Mouse (Mus musculus) heart, embryonic 13.5 days (tissue): Measurements from ENCODE around the gene Cnih3. TPM values are rescaled to one million over a fixed set of nuclear protein-coding genes. Genes with fewer than 3 reads are reported as not detected.
A peak's percentile ranks its signal among the peaks of the same experiment; 100 is the strongest.

Experiments used
- ATAC-seq: fragments of 200-750 bp; cut with Nextera tagmentation; 2 replicates; pipeline ENCODE4 v1.8.0; 2017; ENCODE audit warnings: moderate TSS enrichment; ENCODE audit not compliant: insufficient number of reproducible peaks, low FRiP score, low TSS enrichment; ENCODE audit errors: extremely low read depth
- H3K27ac ChIP-seq: fragments of 300-500 bp; sonication (generic); replicated peaks from 2 replicates; pipeline ENCODE4 v1.5.1; 2015; ENCODE audit warnings: moderate library complexity, mild to moderate bottlenecking, inconsistent platforms
- H3K27me3 ChIP-seq: fragments of 300-500 bp; sonication (generic); replicated peaks from 2 replicates; pipeline ENCODE4 v1.6.1; 2015; ENCODE audit warnings: mild to moderate bottlenecking, inconsistent platforms
- H3K36me3 ChIP-seq: fragments of 300-500 bp; sonication (generic); 2 replicates; pipeline ENCODE4 v1.6.1; 2015; ENCODE audit warnings: mild to moderate bottlenecking, inconsistent platforms
- H3K4me1 ChIP-seq: fragments of 300-500 bp; sonication (generic); 2 replicates; pipeline ENCODE4 v1.6.1; 2015; ENCODE audit warnings: inconsistent platforms
- H3K4me2 ChIP-seq: fragments of 300-500 bp; sonication (generic); 2 replicates; pipeline ENCODE4 v1.6.1; 2015; ENCODE audit warnings: inconsistent platforms, mild to moderate bottlenecking, moderate library complexity
- H3K4me3 ChIP-seq: fragments of 300-500 bp; sonication (generic); 2 replicates; pipeline ENCODE4 v1.5.1; 2015; ENCODE audit warnings: moderate library complexity, mild to moderate bottlenecking, inconsistent platforms
- H3K9ac ChIP-seq: fragments of 300-500 bp; sonication (generic); 2 replicates; pipeline ENCODE4 v1.6.1; 2015; ENCODE audit warnings: inconsistent platforms, mild to moderate bottlenecking, moderate library complexity
- H3K9me3 ChIP-seq: fragments of 300-500 bp; sonication (generic); 2 replicates; pipeline ENCODE4 v1.6.1; 2016; ENCODE audit warnings: inconsistent platforms
- WGBS: fragments of 180-500 bp; shearing (Covaris S2); methylation state at CpG from one replicate; pipeline ENCODE4 v1.1.7; 2015; ENCODE audit warnings: mixed read lengths; 5-methylcytosine and 5-hydroxymethylcytosine counted together
- polyA plus RNA-seq: library from polyadenylated mRNA; unstranded; fragments of >200 nt; fragmentation: Nextera tagmentation; extraction: Ambion mirVana; gene quantifications from 2 replicates; pipeline ENCODE4 v1.2.1, GENCODE M21; 2015

The Cnih3 gene
- polyA plus RNA-seq, 1 experiment from 2014 or later = 0.39 TPM

DNA sequence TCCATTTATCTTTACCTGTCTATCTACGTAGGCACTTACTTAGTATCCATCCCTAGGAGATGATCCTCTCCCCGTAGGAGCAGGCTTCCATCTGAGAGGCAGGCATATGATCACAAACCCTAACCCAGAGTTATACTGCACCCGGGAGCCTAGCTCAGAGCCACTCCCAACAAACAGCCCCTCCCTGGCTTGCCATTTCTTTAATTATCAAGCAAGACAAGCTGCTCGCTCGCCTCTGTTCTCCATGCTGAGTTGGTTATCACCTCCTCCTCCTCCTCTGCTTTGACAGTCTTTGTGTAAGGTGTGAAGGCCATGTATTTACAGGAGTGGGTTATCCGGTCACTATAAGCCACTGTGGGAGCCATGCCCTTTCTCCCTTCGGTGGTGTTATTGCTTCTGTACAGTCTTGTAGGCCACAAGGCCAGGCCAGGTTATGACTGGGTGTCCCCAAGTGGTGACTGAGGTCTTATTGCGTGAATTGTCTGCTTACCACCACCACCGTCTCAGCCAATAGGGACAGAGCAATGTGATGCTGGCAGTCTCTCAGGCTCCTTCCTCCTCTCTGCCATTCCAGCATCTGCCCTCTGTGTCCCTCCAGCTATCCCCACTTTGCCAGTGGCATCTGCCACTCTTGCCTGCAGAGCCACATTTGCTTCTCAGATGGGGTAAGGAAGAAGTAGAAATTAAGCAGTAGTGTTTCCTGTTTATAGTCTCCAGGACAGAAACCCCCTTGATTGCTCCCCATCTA lies 22.4 kb downstream of the Cnih3 start:
- WGBS = 60% methylated on average over 9 of the region's 9 CpGs
- Histone ChIP-seq H3K36me3 (no peaks in the 10 kb centered on the region), H3K9me3 (no peaks in the 10 kb centered on the region), H3K27ac (no peak overlapping the region), H3K4me3 (no peak overlapping the region), H3K4me2 (no peak overlapping the region), H3K27me3 (peaks cover 34% of the 10 kb centered on the region), H3K4me1 (peaks cover 9% of the 10 kb centered on the region), H3K9ac (no peak overlapping the region)
- ATAC-seq = no peak

DNA sequence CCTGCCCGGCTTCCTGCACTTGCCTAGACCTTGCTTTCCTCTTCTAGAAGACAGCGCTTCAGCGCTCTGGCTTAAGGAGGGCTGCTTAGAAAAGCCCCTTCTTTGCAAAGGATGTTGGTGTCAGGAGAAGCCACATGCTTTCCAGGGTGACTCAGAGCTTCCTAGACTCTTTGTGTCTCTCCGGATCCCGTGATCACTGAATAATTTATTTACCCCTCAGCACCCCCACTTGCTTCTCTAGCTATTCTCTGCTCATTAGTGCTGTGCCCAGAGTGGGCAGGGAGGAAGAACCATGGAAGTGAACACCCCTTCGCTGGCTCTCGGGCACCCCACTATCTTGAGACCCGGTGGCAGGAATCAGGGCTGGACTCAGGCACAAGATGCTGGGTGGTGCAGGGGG lies 24.0 kb downstream of the Cnih3 start:
- Histone ChIP-seq H3K4me1 (peaks cover 9% of the 10 kb centered on the region), H3K9me3 (no peaks in the 10 kb centered on the region), H3K4me3 (no peak overlapping the region), H3K36me3 (no peaks in the 10 kb centered on the region), H3K4me2 (no peak overlapping the region), H3K9ac (no peak overlapping the region), H3K27me3 (peaks cover 34% of the 10 kb centered on the region), H3K27ac (no peak overlapping the region; the same call in 1 of the 2 replicates)
- WGBS = 58% methylated on average over 8 of the region's 8 CpGs
- ATAC-seq = no peak

DNA sequence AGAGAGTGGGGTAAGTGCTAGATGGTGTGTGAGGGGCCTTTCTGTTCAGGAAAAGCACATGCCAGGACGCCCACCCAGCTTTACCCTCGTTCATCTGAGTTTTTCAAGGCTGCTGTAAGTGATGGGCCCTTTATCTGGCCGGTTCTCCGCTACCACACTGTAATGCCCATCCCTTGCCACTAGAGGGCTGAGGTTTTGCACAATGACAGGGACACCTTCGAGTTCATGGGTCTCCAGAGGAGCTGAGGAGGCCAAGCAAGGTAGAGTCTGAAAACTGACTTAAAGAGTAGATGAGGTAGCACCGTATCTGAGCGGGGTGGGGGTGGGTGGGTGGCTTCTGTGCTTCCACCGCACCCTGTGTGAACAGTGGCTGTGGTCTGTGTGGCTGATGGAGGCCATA lies 27.2 kb downstream of the Cnih3 start:
- Histone ChIP-seq H3K27me3 (peaks cover 34% of the 10 kb centered on the region), H3K27ac (no peak overlapping the region), H3K4me2 (no peak overlapping the region), H3K9ac (no peak overlapping the region), H3K4me1 (peaks cover 7% of the 10 kb centered on the region), H3K4me3 (no peak overlapping the region), H3K36me3 (no peaks in the 10 kb centered on the region), H3K9me3 (no peaks in the 10 kb centered on the region)
- 27% methylated on average over 8 of the region's 8 CpGs for WGBS
- ATAC-seq = no peak

DNA sequence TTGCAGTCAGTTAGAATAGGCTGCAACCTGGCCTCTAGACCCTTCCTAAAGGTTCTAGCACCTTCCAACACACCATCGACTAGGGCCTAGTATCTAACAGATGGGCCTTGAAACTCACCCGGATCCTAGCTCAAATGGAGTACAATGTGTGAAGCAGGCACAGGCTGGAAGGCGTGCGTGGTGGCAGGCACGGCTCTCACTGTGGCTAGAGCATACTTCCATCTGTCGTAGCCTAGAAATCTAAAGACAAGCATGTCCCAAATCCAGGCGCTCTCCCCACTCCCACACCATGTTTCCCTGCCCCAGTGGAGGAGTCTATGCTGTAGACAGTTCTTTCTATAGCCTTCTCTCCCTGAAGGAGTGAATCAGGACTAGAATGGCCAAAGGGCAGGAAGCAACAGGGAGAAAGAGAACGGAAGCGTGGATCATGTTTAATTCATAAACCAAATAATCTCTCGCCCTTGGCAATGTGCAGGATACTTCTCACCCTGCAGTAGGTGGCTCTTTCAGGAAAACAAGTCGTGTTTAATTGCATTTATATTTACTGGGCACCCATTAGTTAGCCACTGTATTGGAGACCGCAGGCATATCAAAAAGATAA lies 29.1 kb downstream of the Cnih3 start:
- H3K27ac ChIP-seq = no peak overlapping the region
- WGBS = 71% methylated on average over 12 of the region's 12 CpGs
- no peak overlapping the region for H3K4me2 ChIP-seq
- no peak overlapping the region for H3K9ac ChIP-seq
- H3K9me3 ChIP-seq = no peaks in the 10 kb centered on the region
- peaks cover 2% of the 10 kb centered on the region for H3K4me1 ChIP-seq
- no peak overlapping the region for H3K4me3 ChIP-seq
- ATAC-seq = no peak
- H3K36me3 ChIP-seq = no peaks in the 10 kb centered on the region
- H3K27me3 ChIP-seq = peaks cover 19% of the 10 kb centered on the region

DNA sequence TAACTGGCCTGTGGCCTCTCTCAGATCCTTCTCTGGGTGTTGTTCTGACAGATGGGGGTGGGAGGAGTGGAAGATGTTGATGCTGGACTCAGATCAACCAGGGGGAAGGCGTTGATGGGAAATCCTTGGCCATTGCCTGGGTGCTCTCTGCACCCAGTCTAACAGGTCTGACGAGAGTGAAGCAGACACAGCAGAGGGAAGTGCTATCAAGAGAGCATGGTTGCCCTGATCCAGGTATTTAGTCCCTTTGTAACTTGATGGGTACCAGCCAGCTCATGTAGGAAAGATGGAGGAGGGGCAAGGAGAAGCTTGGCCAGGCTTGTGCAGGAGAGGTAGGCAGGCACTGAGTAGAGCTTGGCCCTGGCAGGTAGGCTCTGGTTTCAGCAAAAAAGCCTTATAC lies 36.8 kb downstream of the Cnih3 start:
- 74% methylated on average over 2 of the region's 2 CpGs for WGBS
- H3K9ac ChIP-seq = no peak overlapping the region
- no peak overlapping the region for H3K4me2 ChIP-seq
- H3K4me3 ChIP-seq = no peak overlapping the region
- no peak for ATAC-seq
- H3K27ac ChIP-seq = no peak overlapping the region
- H3K4me1 ChIP-seq = peaks cover 15% of the 10 kb centered on the region
- no peaks in the 10 kb centered on the region for H3K27me3 ChIP-seq
- no peaks in the 10 kb centered on the region for H3K36me3 ChIP-seq
- 0 out of 2 replicates have a peak, but pooled peaks cover 6% of the 10 kb centered on the region for H3K9me3 ChIP-seq

DNA sequence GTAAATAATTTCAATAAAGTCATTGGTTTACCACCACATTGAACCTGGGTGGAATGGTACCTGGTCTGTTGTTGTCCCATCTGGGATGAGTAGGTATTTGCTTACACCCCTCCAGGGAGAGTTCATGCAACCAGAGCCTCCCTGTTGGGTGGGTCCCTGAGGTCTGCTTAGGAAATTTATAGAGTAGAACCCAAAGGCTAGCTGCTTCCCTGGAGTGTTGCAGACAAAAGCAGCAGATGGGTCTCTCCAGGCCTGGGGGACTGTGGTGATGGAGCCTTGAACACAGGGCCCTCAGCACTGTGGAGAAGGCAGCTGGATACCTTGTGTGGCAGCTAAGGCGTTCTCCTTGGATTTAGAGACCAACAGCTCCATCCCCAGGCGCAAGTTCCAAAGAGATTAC lies 40.1 kb downstream of the Cnih3 start:
- ATAC-seq = no peak
- H3K4me2 ChIP-seq = no peak overlapping the region
- H3K36me3 ChIP-seq = no peaks in the 10 kb centered on the region
- H3K27ac ChIP-seq = no peak overlapping the region
- WGBS = 93% methylated on average over 2 of the region's 2 CpGs
- no peaks in the 10 kb centered on the region for H3K27me3 ChIP-seq
- H3K4me1 ChIP-seq = peaks cover 31% of the 10 kb centered on the region
- H3K4me3 ChIP-seq = no peak overlapping the region
- H3K9me3 ChIP-seq = 0 out of 2 replicates have a peak, but pooled peaks cover 6% of the 10 kb centered on the region
- no peak overlapping the region for H3K9ac ChIP-seq

DNA sequence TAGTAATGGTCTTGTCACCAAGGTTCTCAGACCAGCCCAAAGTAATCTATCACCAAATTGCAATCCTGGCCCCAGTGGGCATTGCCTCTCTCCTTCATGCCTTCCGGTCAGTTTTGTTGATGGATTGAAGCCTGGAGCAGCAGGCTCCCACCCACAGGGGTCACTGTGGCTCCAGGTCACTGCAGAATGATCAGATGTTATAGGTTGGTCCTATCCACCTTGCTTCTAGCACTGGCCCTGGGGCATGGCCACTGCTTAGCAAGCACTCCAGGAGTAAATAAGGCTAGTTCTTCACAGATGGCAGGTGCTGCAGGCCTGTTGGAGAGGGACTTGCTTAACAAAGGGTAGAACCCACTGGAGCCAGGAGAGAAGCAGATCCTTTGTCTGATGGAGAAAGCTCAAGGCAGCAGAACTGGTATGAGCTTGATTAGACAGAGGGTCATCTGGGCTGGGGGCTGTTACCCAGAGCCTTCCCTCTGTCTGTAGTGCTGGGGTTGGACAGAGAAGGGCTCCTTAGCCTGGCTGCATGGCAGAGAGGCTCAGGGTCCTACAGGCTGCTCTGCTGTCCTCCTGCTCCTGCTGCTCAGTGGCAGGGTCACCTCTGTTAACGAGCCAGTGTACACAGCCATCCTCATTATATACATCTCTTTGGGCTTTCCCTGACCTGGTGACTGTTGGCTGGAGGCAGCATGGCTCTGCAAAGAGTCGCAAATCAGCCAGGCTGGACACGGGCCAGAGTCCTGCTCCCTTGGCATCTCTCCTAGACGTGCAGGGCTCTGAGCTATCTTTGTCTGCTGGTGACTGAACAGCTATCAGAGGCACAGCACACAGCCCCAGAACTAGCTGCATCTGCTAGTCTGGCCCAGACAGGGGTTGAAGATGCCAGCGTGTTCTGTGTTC lies 41.1 kb downstream of the Cnih3 start:
- peak; percentile 69; the same call in 1 of the 2 replicates for ATAC-seq

DNA sequence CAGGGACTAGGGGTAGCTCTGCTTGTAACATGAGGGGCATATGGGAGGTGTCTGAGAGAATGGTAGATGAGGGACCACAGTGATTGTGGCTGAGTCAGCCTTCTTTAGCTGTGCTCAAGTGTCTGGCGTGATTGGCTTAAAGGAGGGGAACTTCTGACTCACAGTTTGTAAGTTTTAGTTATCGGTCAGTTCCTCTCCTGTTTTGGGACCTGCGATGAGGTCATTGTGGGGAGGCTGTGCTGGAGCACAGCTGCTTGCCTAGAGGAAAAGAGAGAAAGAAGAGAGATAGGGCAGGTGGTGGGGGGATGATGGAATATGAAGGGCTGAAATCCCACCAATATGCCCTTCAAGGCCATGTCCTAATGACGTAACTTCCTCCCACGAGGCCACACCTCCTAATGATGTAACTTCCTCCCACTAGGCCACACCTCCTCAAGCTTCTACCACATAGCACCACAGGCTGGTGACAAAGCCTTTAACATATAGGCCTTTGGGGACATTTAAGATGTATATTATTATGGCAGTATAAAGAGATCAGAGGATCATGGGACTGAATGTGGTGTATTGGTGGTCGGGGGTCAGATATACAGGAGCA lies 42.9 kb downstream of the Cnih3 start:
- no peaks in the 10 kb centered on the region for H3K27me3 ChIP-seq
- no peaks in the 10 kb centered on the region for H3K9me3 ChIP-seq
- H3K4me2 ChIP-seq = no peak overlapping the region
- 71% methylated on average over 6 of the region's 6 CpGs for WGBS
- peaks cover 31% of the 10 kb centered on the region for H3K4me1 ChIP-seq
- no peak for ATAC-seq
- peak overlapping the region; percentile 89 for H3K27ac ChIP-seq
- no peak overlapping the region for H3K4me3 ChIP-seq
- no peak overlapping the region for H3K9ac ChIP-seq
- H3K36me3 ChIP-seq = no peaks in the 10 kb centered on the region

More for the DNA sequence above, 41.1 kb downstream of the Cnih3 start:
- Histone ChIP-seq H3K36me3 (no peaks in the 10 kb centered on the region), H3K27me3 (no peaks in the 10 kb centered on the region), H3K4me3 (no peak overlapping the region), H3K4me2 (no peak overlapping the region), H3K27ac (peak overlapping the region; percentile 89), H3K9me3 (0 out of 2 replicates have a peak, but pooled peaks cover 1% of the 10 kb centered on the region), H3K4me1 (peaks cover 31% of the 10 kb centered on the region), H3K9ac (no peak overlapping the region)
- 24% methylated on average over 6 of the region's 6 CpGs for WGBS

DNA sequence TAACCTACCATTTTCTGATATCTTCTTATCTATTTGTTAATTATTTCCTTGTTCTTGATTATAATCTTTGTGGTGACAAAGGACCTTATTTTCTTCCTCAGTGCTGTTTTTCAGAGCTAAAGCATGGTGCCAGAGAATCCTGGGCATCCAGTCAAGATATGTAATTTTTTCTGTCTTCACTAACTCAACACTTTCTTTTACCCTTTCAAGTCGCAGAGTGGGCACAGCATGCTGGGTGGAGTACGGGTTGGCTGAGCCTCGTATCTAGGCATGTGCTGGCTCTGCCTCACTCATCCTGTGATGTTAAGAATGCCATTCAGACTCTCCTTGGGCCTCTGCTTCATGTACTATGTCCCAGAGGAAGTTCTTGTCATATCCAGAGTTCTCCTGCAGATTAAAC lies 46.8 kb downstream of the Cnih3 start:
- no peaks in the 10 kb centered on the region for H3K9me3 ChIP-seq
- H3K27ac ChIP-seq = no peak overlapping the region
- 62% methylated on average over 3 of the region's 3 CpGs for WGBS
- H3K36me3 ChIP-seq = no peaks in the 10 kb centered on the region
- ATAC-seq = no peak
- no peak overlapping the region for H3K4me3 ChIP-seq
- peaks cover 17% of the 10 kb centered on the region for H3K4me1 ChIP-seq
- no peak overlapping the region for H3K9ac ChIP-seq
- no peaks in the 10 kb centered on the region for H3K27me3 ChIP-seq
- no peak overlapping the region for H3K4me2 ChIP-seq

DNA sequence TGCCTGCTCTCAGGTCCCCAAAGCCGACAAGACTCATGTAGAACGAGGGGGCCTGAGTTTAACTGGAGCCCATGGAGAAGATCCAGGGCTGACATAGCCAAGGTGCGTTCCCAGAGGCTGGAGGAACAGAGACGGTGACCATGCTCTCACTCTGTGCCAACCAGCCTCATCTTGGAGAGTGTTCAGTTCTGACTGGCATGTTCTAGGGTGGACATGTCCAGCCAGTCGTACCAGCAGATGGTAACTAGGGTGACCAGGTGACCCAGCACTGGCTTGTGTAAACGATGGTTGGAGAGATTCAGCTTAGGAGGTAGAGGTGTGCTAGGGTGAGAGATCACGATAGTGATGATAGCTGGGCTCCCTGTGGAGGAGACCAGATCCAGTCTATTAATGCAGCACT lies 50.6 kb downstream of the Cnih3 start:
- Histone ChIP-seq H3K9me3 (no peaks in the 10 kb centered on the region), H3K4me3 (no peak overlapping the region), H3K4me2 (no peak overlapping the region), H3K9ac (no peak overlapping the region), H3K36me3 (no peaks in the 10 kb centered on the region), H3K27me3 (no peaks in the 10 kb centered on the region), H3K27ac (no peak overlapping the region), H3K4me1 (no peaks in the 10 kb centered on the region)
- WGBS = 74% methylated on average over 7 of the region's 7 CpGs
- no peak for ATAC-seq

DNA sequence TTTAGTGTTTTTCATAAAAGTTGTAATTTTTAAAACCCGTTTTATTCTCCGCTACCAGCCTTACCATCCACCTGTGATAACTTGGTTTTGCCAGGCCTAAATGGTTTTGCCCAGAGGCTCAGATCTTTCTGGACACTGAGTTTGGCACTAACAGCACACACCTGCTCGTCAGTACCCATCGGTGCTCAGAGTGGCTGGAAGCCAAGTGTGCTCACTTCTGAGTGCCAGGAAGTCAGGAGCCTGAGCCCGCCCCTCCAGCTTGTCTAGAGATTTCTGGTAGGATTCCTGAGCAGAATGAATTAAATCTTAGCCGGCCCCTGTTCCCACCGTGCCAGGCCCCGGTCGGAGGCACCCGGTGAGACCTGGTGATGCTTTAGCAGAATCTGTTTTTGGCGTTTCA lies 54.9 kb downstream of the Cnih3 start:
- no peak overlapping the region for H3K4me3 ChIP-seq
- H3K36me3 ChIP-seq = no peaks in the 10 kb centered on the region
- H3K9me3 ChIP-seq = no peaks in the 10 kb centered on the region
- H3K4me2 ChIP-seq = no peak overlapping the region
- H3K27me3 ChIP-seq = no peaks in the 10 kb centered on the region; the same call in 1 of the 2 replicates
- H3K27ac ChIP-seq = no peak overlapping the region
- no peak overlapping the region for H3K9ac ChIP-seq
- no peaks in the 10 kb centered on the region for H3K4me1 ChIP-seq
- WGBS = 75% methylated on average over 11 of the region's 11 CpGs
- no peak for ATAC-seq
